In the genomic region with DNA sequence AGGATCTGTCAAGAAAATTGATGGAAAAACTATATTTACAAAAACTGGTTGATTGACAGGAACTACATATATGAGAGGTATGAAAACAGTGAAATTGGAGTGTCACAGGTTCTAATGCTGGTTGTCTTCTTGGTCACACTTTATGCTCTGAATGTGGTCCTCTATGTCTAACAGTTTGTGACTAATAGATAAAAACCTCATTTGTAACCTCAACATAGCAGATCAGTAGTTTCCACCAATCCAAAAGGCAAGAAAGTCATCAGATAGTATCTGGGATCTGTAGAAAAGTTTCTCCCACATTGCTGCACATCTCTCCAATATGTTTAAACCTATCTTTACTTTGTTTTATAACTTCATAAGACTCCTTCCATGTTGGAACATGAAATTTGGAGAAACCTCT, we compare ENCODE assay signal across 1 mouse cellular context.
TF ChIP-seq lines count a peak whose summit lies in the region.

No protein-coding gene starts in this region.

TF ChIP-seq in myocyte, 11 proteins besides CTCF, POLR2A, EP300 and RAD21:
- TF ChIP-seq MYOD1 (IDR thresholded peaks at IDR 0.05; ENCODE audit: control insufficient read depth in 1 of 3, insufficient read length in 2 of 3, low read depth in 2 of 3) = no peak
